Mouse (Mus musculus) adrenal gland, adult 18-20 months (tissue): ENCODE measurements around the gene Hmgcs1. TPM values are rescaled to one million over a fixed set of nuclear protein-coding genes. Genes with fewer than 3 reads are reported as not detected.
"Not testable (repeated sequence)": the region's sequence is repeated elsewhere in the genome, so short reads cannot be mapped to it uniquely, and the experiment has no call there.

ENCODE experiments used
- DNase-seq, 2 experiments: peaks; one replicate each; pipeline ENCODE4 v3.0.0; 2021 to 2022; ENCODE audit warnings: low spot score in 2 of 2
- total RNA-seq, 2 experiments: library from RNA; stranded (reverse); gene quantifications; 1 replicate in 1 of 2; 2 replicates in 1 of 2; pipeline ENCODE4 v1.2.3; 2021

Hmgcs1 gene
- total RNA-seq, 2 experiments from 2014 or later = 226 to 399 TPM

DNA sequence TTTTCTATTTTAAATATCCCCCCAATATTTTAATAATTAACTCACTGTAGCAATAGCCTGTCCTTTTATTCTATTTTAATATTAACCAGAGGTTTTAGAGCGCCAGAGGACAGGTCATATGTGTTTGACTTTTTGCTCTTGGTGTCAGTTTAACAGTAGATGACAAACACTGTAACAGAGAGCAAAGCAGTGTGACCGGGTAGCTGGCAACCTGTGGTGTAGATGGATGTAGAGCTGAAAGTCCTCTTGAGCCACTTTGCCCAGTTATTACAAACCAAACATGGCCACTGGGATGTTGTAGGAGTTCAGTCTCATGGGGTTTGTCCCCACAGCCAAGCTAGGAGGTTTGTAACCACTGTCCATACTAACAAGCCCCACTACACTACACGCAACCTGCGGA lies 8.3 kb downstream of the Hmgcs1 start:
- no peak for DNase-seq

- DNase-seq = no peak
Observed at GRCm38 (mm10) chr13:119704280-119704679, 14.1 kb downstream of the Hmgcs1 start.

- not testable (repeated sequence) for DNase-seq
Observed at GRCm38 (mm10) chr13:119706278-119706880, 16.2 kb downstream of the Hmgcs1 start.

- DNase-seq = no peak
Observed at GRCm38 (mm10) chr13:119706953-119707352, 16.8 kb downstream of the Hmgcs1 start.

DNA sequence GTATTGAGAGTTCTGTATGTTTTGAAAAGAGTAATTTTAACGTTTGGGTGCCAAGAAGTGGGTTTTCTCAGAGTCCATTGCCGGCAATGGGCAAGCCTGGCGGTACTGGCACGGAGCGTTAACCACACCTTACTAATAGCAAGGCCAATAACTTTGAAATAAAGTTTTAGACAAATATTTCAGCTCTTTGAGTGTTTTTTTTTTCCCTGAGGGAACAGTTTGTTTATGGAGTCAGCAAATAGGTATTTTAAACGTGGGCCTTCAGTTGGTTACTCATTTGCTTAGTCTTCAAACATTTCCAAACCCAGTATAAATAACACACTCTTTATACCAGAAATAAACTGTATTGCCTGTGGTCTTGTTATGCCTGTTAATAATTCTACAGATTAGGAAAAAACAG lies 17.7 kb downstream of the Hmgcs1 start:
- DNase-seq = no peak

DNA sequence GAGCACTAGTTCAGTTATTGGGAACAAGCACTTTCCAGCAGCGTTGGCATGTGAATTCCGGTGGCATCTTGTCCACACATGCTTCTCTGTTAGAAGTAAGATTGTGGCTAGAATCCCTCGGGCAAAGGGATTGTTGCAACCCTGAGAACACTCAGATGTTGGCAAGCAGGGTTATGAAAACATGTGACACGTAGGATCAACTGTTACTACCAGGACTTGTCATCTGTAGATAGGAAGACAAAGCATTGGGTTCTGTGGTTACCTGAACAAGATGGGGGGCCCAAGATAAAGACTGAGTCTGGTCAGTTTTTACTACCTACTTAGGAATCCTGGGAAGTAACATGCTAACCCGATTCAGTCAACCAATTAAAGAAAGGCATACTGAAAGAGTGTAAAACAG lies 18.8 kb downstream of the Hmgcs1 start:
- no peak for DNase-seq

DNA sequence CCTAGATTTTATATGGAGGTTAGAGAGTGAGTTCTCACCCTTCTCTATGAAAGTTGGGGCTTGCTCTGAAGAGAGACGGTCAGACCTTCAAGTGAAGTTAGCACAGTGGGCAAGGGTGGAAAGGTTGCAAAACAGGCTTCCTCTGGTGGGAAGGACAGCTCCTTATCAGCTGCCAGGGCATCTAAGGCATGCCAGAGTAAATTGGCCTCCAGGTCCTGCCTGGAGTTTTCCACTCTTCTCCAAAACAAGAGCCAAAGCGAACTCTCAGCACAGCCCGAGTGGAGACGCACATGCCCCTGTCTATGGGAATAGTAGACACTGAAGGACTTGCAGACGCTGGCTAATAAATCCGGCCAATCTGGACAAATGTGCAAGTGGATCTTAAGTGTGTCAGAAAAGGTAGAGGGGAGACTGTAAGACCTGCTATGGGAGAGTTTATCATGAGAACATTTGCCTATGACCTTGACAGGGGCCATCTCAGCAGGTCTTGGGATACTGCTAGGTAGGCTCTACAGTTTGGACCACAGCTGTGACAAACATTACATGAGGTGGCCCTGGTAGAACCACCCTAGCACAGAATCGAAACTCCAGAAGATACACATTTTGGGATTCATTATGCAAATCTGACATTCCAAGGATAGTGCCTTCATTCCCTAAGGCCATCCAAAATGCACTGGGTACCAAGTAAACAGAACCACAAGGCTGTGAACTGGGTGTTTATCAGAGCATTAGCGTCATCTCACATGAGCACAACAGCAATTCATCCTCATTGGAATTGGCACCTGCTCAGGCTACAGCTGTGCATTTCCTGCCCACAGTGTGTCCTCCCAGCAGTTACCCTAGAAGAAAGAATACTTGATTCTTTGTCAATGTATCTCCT lies 19.4 kb downstream of the Hmgcs1 start:
- DNase-seq = no peak

GRCm38 (mm10) chr13:119710268-119710610 lies 20.1 kb downstream of the Hmgcs1 start:
- no peak for DNase-seq

GRCm38 (mm10) chr13:119712463-119712862 lies 22.3 kb downstream of the Hmgcs1 start:
- no peak for DNase-seq

DNA sequence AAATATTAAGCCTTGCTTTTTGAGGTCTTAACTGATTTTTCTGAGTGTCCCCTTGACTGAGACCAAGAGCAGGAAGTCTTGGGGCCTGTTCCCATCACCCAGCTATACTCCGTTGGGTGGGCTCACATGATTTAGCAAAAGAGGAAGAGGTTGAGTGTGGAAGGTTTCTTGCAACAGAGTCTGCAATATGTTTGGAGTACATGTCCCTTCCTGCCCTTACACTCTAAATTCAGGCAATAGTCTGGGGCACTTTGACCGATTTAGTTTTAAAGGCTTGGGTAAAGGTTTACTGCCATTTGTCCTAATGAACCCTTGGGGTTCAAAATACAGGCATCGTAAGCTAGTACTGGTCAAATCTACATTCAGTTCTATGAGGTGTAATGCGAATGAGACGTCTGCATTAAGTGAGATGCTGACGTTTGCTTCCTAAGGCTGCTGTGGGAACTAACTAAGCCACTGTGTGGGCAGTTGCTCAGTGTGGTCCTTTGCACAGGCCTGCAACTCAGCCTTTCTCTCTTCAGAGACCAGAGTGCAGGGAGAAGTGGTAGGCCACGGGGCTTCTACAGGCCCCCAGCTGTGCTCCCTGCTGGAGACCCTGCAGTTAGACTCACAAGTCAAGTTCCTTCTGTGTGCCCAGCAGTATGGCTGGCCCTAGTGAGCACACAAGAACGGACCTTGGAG lies 23.1 kb downstream of the Hmgcs1 start:
- DNase-seq = no peak

DNA sequence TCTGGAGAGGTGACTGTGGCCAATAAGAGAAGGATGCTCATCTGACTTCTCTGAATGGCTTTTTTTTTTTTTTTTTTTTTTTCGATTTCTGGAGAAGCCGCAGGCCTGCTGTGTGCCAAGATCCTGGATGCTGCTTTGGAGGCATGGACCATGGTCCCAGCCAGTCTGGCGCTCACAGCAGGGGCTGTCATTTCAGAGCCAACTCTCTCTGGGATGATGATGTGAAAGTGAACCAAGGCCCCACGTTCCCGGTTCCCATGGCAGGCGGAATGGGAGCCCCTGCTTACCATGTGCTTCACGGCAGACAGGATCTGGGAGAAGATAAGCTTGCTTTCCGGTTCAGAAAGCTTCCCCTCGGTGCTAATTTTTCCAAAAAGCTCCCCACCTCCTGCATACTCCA lies 23.6 kb downstream of the Hmgcs1 start:
- DNase-seq = no peak

- no peak for DNase-seq
Observed at GRCm38 (mm10) chr13:119716105-119716504, 25.9 kb downstream of the Hmgcs1 start.

- no peak for DNase-seq
Observed at GRCm38 (mm10) chr13:119722447-119722846, 32.3 kb downstream of the Hmgcs1 start.

- DNase-seq = no peak
Observed at GRCm38 (mm10) chr13:119723368-119723767, 33.2 kb downstream of the Hmgcs1 start.

GRCm38 (mm10) chr13:119724541-119724940 lies 34.4 kb downstream of the Hmgcs1 start:
- DNase-seq = no peak

DNA sequence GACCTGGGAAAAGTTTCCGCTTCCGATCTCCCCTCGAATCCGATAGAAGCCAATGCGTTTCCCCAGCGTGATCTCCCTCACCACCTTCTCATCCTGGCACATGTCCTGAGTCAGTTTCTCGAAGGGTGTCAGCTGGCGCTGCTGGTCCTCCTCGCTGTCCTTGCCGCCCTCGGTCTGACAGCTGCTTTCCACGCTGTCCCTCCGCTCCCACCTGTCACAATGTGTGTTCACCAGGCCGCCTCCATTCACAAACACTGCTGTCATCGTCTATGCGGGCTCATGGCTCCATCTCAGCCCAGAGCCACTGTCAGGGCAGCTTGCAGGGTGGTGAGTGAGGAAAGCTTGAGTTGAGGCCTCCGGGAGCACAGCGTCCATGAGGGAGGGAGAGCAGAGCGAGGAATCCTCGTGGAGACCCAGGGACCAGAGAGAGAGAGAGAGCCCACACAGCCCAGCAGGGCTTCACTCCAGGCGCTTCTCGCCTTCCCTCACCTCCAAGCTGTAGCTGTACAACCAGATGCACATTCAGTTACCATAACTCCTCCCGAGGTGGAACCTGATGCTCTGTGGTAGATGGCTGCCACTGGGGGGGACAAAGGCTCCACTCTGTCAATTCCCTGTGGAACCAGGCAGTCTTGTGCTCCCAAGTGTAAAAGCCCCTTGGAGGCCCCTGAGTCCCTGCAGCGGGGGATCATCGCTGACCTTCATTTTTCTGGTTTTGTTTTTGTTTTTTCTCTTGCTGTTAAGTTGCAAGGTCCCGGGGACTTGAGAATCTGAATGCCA lies 37.6 kb downstream of the Hmgcs1 start:
- no peak for DNase-seq

- DNase-seq = no peak
Observed at GRCm38 (mm10) chr13:119729406-119729805, 39.2 kb downstream of the Hmgcs1 start.

DNA sequence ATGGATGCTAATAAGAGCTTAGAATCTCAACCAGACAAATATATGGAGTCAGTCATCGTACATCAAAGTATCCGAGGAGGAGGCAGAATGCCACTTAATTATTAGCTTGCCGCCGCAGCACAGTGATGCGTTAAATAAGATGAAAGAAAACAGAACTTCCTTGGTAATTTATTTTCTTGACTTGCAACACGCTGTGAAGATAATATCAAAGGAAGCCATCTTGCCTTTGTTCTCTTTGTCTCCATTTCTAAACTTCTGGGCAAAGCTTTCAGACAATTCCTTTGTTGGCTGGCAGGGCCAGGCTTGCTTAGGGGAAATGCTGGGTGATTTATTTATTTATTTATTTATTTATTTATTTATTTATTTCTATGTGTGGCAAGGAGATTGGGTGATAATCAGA lies 41.3 kb downstream of the Hmgcs1 start:
- no peak for DNase-seq

- DNase-seq = no peak
Observed at GRCm38 (mm10) chr13:119741390-119742237, 51.4 kb downstream of the Hmgcs1 start.

GRCm38 (mm10) chr13:119742711-119743415 lies 52.7 kb downstream of the Hmgcs1 start:
- DNase-seq = no peak
